Mouse (Mus musculus): ENCODE data around the gene Kdm1b.

- no peak for TF ChIP-seq POLR2A (IDR thresholded peaks at IDR 0.05; ENCODE audit: low read depth, low read length)
- no peak for TF ChIP-seq CTCF (conservative IDR thresholded peaks at IDR 0.05; ENCODE audit: insufficient read depth, insufficient read length, low read depth, low read length)
Measured at GRCm38 (mm10) chr13:47067001-47067400, 23.7 kb downstream of the Kdm1b start.
